Mouse (Mus musculus): ENCODE results near the gene Tmem9b. TPM values are rescaled to one million over a fixed set of nuclear protein-coding genes. Genes with fewer than 3 reads are reported as not detected.

Tmem9b gene
- polyA plus RNA-seq, 1 experiment: 14.5 TPM

- H3K9me3 ChIP-seq (replicated peaks; ENCODE audit: control insufficient read depth, insufficient read depth, low read length, poor library complexity, severe bottlenecking): no peaks in the 10 kb centered on the region
- peak overlapping the region; percentile 90 for H3K4me3 ChIP-seq (ENCODE audit: low read depth, low read length)
- H3K27ac ChIP-seq (ENCODE audit: insufficient read depth, low read length): no peak overlapping the region
- no peaks in the 10 kb centered on the region for H3K4me1 ChIP-seq (ENCODE audit: control insufficient read depth, insufficient read depth, low read length)
- no peaks in the 10 kb centered on the region for H3K36me3 ChIP-seq (ENCODE audit: control insufficient read depth, insufficient read depth, low read length, poor library complexity, severe bottlenecking)
- TF ChIP-seq EP300 (IDR thresholded peaks at IDR 0.05; ENCODE audit: insufficient read depth, low read depth, low read length) (no peak), POLR2A (IDR thresholded peaks at IDR 0.05; ENCODE audit: insufficient read depth, low read length) (no peak), CTCF (IDR thresholded peaks at IDR 0.05; ENCODE audit: low read depth, low read length) (no peak)
- peak overlapping the region; percentile 88 for H3K9ac ChIP-seq (ENCODE audit: low read depth, poor library complexity, severe bottlenecking)
- H3K27me3 ChIP-seq (ENCODE audit: control insufficient read depth, insufficient read depth, low read length, poor library complexity, severe bottlenecking): no peaks in the 10 kb centered on the region
These were observed 1.2 kb downstream of the Tmem9b start for GRCm38 (mm10) chr7:109751427-109752007.

GRCm38 (mm10) chr7:109747747-109748146, 4.9 kb downstream of the Tmem9b start:
- Histone ChIP-seq H3K36me3 (ENCODE audit: control insufficient read depth, insufficient read depth, low read length, poor library complexity, severe bottlenecking) (no peaks in the 10 kb centered on the region), H3K27ac (ENCODE audit: insufficient read depth, low read length) (no peak overlapping the region), H3K9ac (ENCODE audit: low read depth, poor library complexity, severe bottlenecking) (no peak overlapping the region), H3K4me3 (ENCODE audit: low read depth, low read length) (no peak overlapping the region), H3K4me1 (ENCODE audit: control insufficient read depth, insufficient read depth, low read length) (no peaks in the 10 kb centered on the region), H3K27me3 (ENCODE audit: control insufficient read depth, insufficient read depth, low read length, poor library complexity, severe bottlenecking) (no peaks in the 10 kb centered on the region), H3K9me3 (replicated peaks; ENCODE audit: control insufficient read depth, insufficient read depth, low read length, poor library complexity, severe bottlenecking) (no peaks in the 10 kb centered on the region)
- TF ChIP-seq EP300 (IDR thresholded peaks at IDR 0.05; ENCODE audit: insufficient read depth, low read depth, low read length) (no peak), POLR2A (IDR thresholded peaks at IDR 0.05; ENCODE audit: insufficient read depth, low read length) (no peak), CTCF (IDR thresholded peaks at IDR 0.05; ENCODE audit: low read depth, low read length) (no peak)

- H3K9ac ChIP-seq (ENCODE audit: low read depth, poor library complexity, severe bottlenecking): no peak overlapping the region
- H3K27me3 ChIP-seq (ENCODE audit: control insufficient read depth, insufficient read depth, low read length, poor library complexity, severe bottlenecking): no peaks in the 10 kb centered on the region; the same call in 1 of the 2 replicates
- TF ChIP-seq EP300 (IDR thresholded peaks at IDR 0.05; ENCODE audit: insufficient read depth, low read depth, low read length) (no peak), CTCF (IDR thresholded peaks at IDR 0.05; ENCODE audit: low read depth, low read length) (no peak), POLR2A (IDR thresholded peaks at IDR 0.05; ENCODE audit: insufficient read depth, low read length) (no peak)
- H3K36me3 ChIP-seq (ENCODE audit: control insufficient read depth, insufficient read depth, low read length, poor library complexity, severe bottlenecking): no peaks in the 10 kb centered on the region
- no peak overlapping the region for H3K27ac ChIP-seq (ENCODE audit: insufficient read depth, low read length)
- H3K9me3 ChIP-seq (replicated peaks; ENCODE audit: control insufficient read depth, insufficient read depth, low read length, poor library complexity, severe bottlenecking): no peaks in the 10 kb centered on the region
- H3K4me3 ChIP-seq (ENCODE audit: low read depth, low read length): no peak overlapping the region
- H3K4me1 ChIP-seq (ENCODE audit: control insufficient read depth, insufficient read depth, low read length): no peaks in the 10 kb centered on the region
These were observed 11.0 kb downstream of the Tmem9b start for GRCm38 (mm10) chr7:109741703-109742102.

- Histone ChIP-seq H3K9me3 (replicated peaks; ENCODE audit: control insufficient read depth, insufficient read depth, low read length, poor library complexity, severe bottlenecking) (no peaks in the 10 kb centered on the region), H3K4me3 (ENCODE audit: low read depth, low read length) (no peak overlapping the region), H3K36me3 (ENCODE audit: control insufficient read depth, insufficient read depth, low read length, poor library complexity, severe bottlenecking) (no peaks in the 10 kb centered on the region), H3K4me1 (ENCODE audit: control insufficient read depth, insufficient read depth, low read length) (no peaks in the 10 kb centered on the region), H3K27ac (ENCODE audit: insufficient read depth, low read length) (no peak overlapping the region), H3K27me3 (ENCODE audit: control insufficient read depth, insufficient read depth, low read length, poor library complexity, severe bottlenecking) (no peaks in the 10 kb centered on the region; the same call in 1 of the 2 replicates), H3K9ac (ENCODE audit: low read depth, poor library complexity, severe bottlenecking) (no peak overlapping the region)
- no peak for TF ChIP-seq POLR2A (IDR thresholded peaks at IDR 0.05; ENCODE audit: insufficient read depth, low read length)
These were observed 11.6 kb downstream of the Tmem9b start for GRCm38 (mm10) chr7:109741060-109741459.

- TF ChIP-seq CTCF (IDR thresholded peaks at IDR 0.05; ENCODE audit: low read depth, low read length) (no peak), EP300 (IDR thresholded peaks at IDR 0.05; ENCODE audit: insufficient read depth, low read depth, low read length) (no peak), POLR2A (IDR thresholded peaks at IDR 0.05; ENCODE audit: insufficient read depth, low read length) (no peak)
- H3K27ac ChIP-seq (ENCODE audit: insufficient read depth, low read length): no peak overlapping the region
- H3K9me3 ChIP-seq (replicated peaks; ENCODE audit: control insufficient read depth, insufficient read depth, low read length, poor library complexity, severe bottlenecking): no peaks in the 10 kb centered on the region
- no peaks in the 10 kb centered on the region; the same call in 1 of the 2 replicates for H3K27me3 ChIP-seq (ENCODE audit: control insufficient read depth, insufficient read depth, low read length, poor library complexity, severe bottlenecking)
- no peaks in the 10 kb centered on the region for H3K36me3 ChIP-seq (ENCODE audit: control insufficient read depth, insufficient read depth, low read length, poor library complexity, severe bottlenecking)
- no peak overlapping the region for H3K4me3 ChIP-seq (ENCODE audit: low read depth, low read length)
- no peaks in the 10 kb centered on the region for H3K4me1 ChIP-seq (ENCODE audit: control insufficient read depth, insufficient read depth, low read length)
- no peak overlapping the region for H3K9ac ChIP-seq (ENCODE audit: low read depth, poor library complexity, severe bottlenecking)
These were observed 12.8 kb downstream of the Tmem9b start for GRCm38 (mm10) chr7:109739822-109740370.

- Histone ChIP-seq H3K27ac (ENCODE audit: insufficient read depth, low read length) (no peak overlapping the region), H3K27me3 (ENCODE audit: control insufficient read depth, insufficient read depth, low read length, poor library complexity, severe bottlenecking) (no peaks in the 10 kb centered on the region; the same call in 1 of the 2 replicates), H3K4me1 (ENCODE audit: control insufficient read depth, insufficient read depth, low read length) (no peaks in the 10 kb centered on the region), H3K4me3 (ENCODE audit: low read depth, low read length) (no peak overlapping the region), H3K9me3 (replicated peaks; ENCODE audit: control insufficient read depth, insufficient read depth, low read length, poor library complexity, severe bottlenecking) (no peaks in the 10 kb centered on the region), H3K9ac (ENCODE audit: low read depth, poor library complexity, severe bottlenecking) (no peak overlapping the region), H3K36me3 (ENCODE audit: control insufficient read depth, insufficient read depth, low read length, poor library complexity, severe bottlenecking) (no peaks in the 10 kb centered on the region)
- TF ChIP-seq CTCF (IDR thresholded peaks at IDR 0.05; ENCODE audit: low read depth, low read length): no peak
- TF ChIP-seq EP300 (IDR thresholded peaks at IDR 0.05; ENCODE audit: insufficient read depth, low read depth, low read length): no peak
- no peak for TF ChIP-seq POLR2A (IDR thresholded peaks at IDR 0.05; ENCODE audit: insufficient read depth, low read length)
These were observed 17.9 kb downstream of the Tmem9b start for GRCm38 (mm10) chr7:109734806-109735205.

Measured in ES-Bruce4 (cell line).